Mouse (Mus musculus): ENCODE measurements around the gene Samhd1. TPM values are rescaled to one million over a fixed set of nuclear protein-coding genes. Genes with fewer than 3 reads are reported as not detected.

Gene Samhd1
- total and polyA plus RNA-seq, 2 experiments = 12.0 to 26.9 TPM

- TF ChIP-seq CTCF (IDR thresholded peaks at IDR 0.05; ENCODE audit: low read depth, low read length) = no peak
- no peak for TF ChIP-seq POLR2A (IDR thresholded peaks at IDR 0.05; ENCODE audit: extremely low read depth, insufficient read depth, low read length)
- WGBS = 89% methylated on average over 5 of the region's 5 CpGs
- no peak overlapping the region for H3K4me3 ChIP-seq (ENCODE audit: insufficient read depth, low read depth, low read length)
- no peak for DNase-seq (ENCODE audit: extremely low read depth, low read depth, low spot score)
- H3K27me3 ChIP-seq (ENCODE audit: control insufficient read depth, insufficient read depth, low read length) = no peaks in the 10 kb centered on the region
- no peak overlapping the region for H3K27ac ChIP-seq (replicated peaks; ENCODE audit: insufficient read depth, low read depth, low read length)
- no peaks in the 10 kb centered on the region for H3K36me3 ChIP-seq (ENCODE audit: control insufficient read depth, insufficient read depth, low read length)
- peaks cover 2% of the 10 kb centered on the region; the same call in 1 of the 2 replicates for H3K4me1 ChIP-seq (ENCODE audit: control insufficient read depth, insufficient read depth, low read length)
- no peaks in the 10 kb centered on the region for H3K79me2 ChIP-seq (ENCODE audit: control insufficient read depth, insufficient read depth, low read length)
- H3K9ac ChIP-seq (ENCODE audit: low read depth, low read length) = no peak overlapping the region
Observed at GRCm38 (mm10) chr2:157139251-157139802, 4.3 kb upstream of the Samhd1 start.

- Histone ChIP-seq H3K79me2 (ENCODE audit: control insufficient read depth, insufficient read depth, low read length) (no peaks in the 10 kb centered on the region), H3K27me3 (ENCODE audit: control insufficient read depth, insufficient read depth, low read length) (no peaks in the 10 kb centered on the region), H3K36me3 (ENCODE audit: control insufficient read depth, insufficient read depth, low read length) (no peaks in the 10 kb centered on the region), H3K4me3 (ENCODE audit: insufficient read depth, low read depth, low read length) (no peak overlapping the region), H3K27ac (replicated peaks; ENCODE audit: insufficient read depth, low read depth, low read length) (no peak overlapping the region), H3K4me1 (ENCODE audit: control insufficient read depth, insufficient read depth, low read length) (peaks cover 2% of the 10 kb centered on the region; the same call in 1 of the 2 replicates), H3K9ac (ENCODE audit: low read depth, low read length) (no peak overlapping the region)
- no peak for TF ChIP-seq CTCF (IDR thresholded peaks at IDR 0.05; ENCODE audit: low read depth, low read length)
- TF ChIP-seq POLR2A (IDR thresholded peaks at IDR 0.05; ENCODE audit: extremely low read depth, insufficient read depth, low read length) = no peak
- 77% methylated on average over 5 of the region's 5 CpGs for WGBS
- DNase-seq (ENCODE audit: extremely low read depth, low read depth, low spot score) = no peak
Observed at GRCm38 (mm10) chr2:157138808-157139207, 3.7 kb upstream of the Samhd1 start.

- H3K27ac ChIP-seq (replicated peaks; ENCODE audit: insufficient read depth, low read depth, low read length) = no peak overlapping the region
- H3K4me1 ChIP-seq (ENCODE audit: control insufficient read depth, insufficient read depth, low read length) = peaks cover 2% of the 10 kb centered on the region; the same call in 1 of the 2 replicates
- no peak for DNase-seq (ENCODE audit: extremely low read depth, low read depth, low spot score)
- 85% methylated on average over 9 of the region's 9 CpGs for WGBS
- no peak overlapping the region for H3K9ac ChIP-seq (ENCODE audit: low read depth, low read length)
- TF ChIP-seq CTCF (IDR thresholded peaks at IDR 0.05; ENCODE audit: low read depth, low read length) (no peak), POLR2A (IDR thresholded peaks at IDR 0.05; ENCODE audit: extremely low read depth, insufficient read depth, low read length) (no peak)
- H3K4me3 ChIP-seq (ENCODE audit: insufficient read depth, low read depth, low read length) = no peak overlapping the region
- H3K36me3 ChIP-seq (ENCODE audit: control insufficient read depth, insufficient read depth, low read length) = no peaks in the 10 kb centered on the region
- no peaks in the 10 kb centered on the region for H3K27me3 ChIP-seq (ENCODE audit: control insufficient read depth, insufficient read depth, low read length)
- H3K79me2 ChIP-seq (ENCODE audit: control insufficient read depth, insufficient read depth, low read length) = peaks cover 2% of the 10 kb centered on the region; the same call in 1 of the 2 replicates
Observed at GRCm38 (mm10) chr2:157137959-157138731, 3.1 kb upstream of the Samhd1 start.

GRCm38 (mm10) chr2:157136646-157137045 lies 1.6 kb upstream of the Samhd1 start:
- no peak overlapping the region for H3K9ac ChIP-seq (ENCODE audit: low read depth, low read length)
- peaks cover 6% of the 10 kb centered on the region; the same call in 1 of the 2 replicates for H3K79me2 ChIP-seq (ENCODE audit: control insufficient read depth, insufficient read depth, low read length)
- H3K27ac ChIP-seq (replicated peaks; ENCODE audit: insufficient read depth, low read depth, low read length) = no peak overlapping the region
- no peaks in the 10 kb centered on the region for H3K27me3 ChIP-seq (ENCODE audit: control insufficient read depth, insufficient read depth, low read length)
- no peaks in the 10 kb centered on the region for H3K36me3 ChIP-seq (ENCODE audit: control insufficient read depth, insufficient read depth, low read length)
- no peak overlapping the region for H3K4me3 ChIP-seq (ENCODE audit: insufficient read depth, low read depth, low read length)
- peaks cover 2% of the 10 kb centered on the region; the same call in 1 of the 2 replicates for H3K4me1 ChIP-seq (ENCODE audit: control insufficient read depth, insufficient read depth, low read length)
- TF ChIP-seq POLR2A (IDR thresholded peaks at IDR 0.05; ENCODE audit: extremely low read depth, insufficient read depth, low read length) = no peak
- TF ChIP-seq CTCF (IDR thresholded peaks at IDR 0.05; ENCODE audit: low read depth, low read length) = no peak
- no peak for DNase-seq (ENCODE audit: extremely low read depth, low read depth, low spot score)
- 94% methylated on average over 2 of the region's 2 CpGs for WGBS

GRCm38 (mm10) chr2:157136176-157136575 lies 1.1 kb upstream of the Samhd1 start:
- TF ChIP-seq POLR2A (IDR thresholded peaks at IDR 0.05; ENCODE audit: extremely low read depth, insufficient read depth, low read length) (no peak), CTCF (IDR thresholded peaks at IDR 0.05; ENCODE audit: low read depth, low read length) (no peak)
- Histone ChIP-seq H3K4me3 (ENCODE audit: insufficient read depth, low read depth, low read length) (no peak overlapping the region), H3K4me1 (ENCODE audit: control insufficient read depth, insufficient read depth, low read length) (peaks cover 2% of the 10 kb centered on the region; the same call in 1 of the 2 replicates), H3K27me3 (ENCODE audit: control insufficient read depth, insufficient read depth, low read length) (no peaks in the 10 kb centered on the region), H3K9ac (ENCODE audit: low read depth, low read length) (no peak overlapping the region), H3K79me2 (ENCODE audit: control insufficient read depth, insufficient read depth, low read length) (peaks cover 6% of the 10 kb centered on the region; the same call in 1 of the 2 replicates), H3K27ac (replicated peaks; ENCODE audit: insufficient read depth, low read depth, low read length) (no peak overlapping the region), H3K36me3 (ENCODE audit: control insufficient read depth, insufficient read depth, low read length) (no peaks in the 10 kb centered on the region)
- WGBS = 92% methylated on average over 4 of the region's 4 CpGs
- no peak for DNase-seq (ENCODE audit: extremely low read depth, low read depth, low spot score)
